Mouse (Mus musculus): ENCODE data around the gene Tmeff2.
"Not testable (repeated sequence)": the region's sequence is repeated elsewhere in the genome, so short reads cannot be mapped to it uniquely, and the experiment has no call there.

Gene Tmeff2

GRCm38 (mm10) chr1:50900386-50900785 lies at the start of gene Tmeff2:
Gene Tmeff2 (plus strand): TSS chr1:50900647.
- not testable (repeated sequence) for DNase-seq

DNA sequence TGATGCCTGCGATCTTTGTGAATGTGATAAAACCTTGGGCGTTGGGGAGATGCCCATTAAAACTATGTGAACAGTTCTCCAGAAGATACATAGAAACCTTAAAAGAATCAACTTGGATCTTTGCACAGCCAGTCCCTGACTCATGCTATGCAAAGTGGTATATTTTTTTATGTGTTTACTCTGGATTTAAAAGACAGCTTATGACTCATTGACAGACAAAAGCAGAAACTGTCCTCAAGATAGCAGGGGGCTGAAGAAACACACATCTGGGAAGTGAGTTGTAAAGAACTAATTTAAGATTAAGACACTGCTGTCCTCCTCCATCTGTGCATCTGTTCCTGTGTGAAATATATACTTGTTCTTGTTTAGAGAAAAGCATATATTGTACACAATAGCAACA lies 38.9 kb upstream of the Tmeff2 start:
- no peak for DNase-seq

DNA sequence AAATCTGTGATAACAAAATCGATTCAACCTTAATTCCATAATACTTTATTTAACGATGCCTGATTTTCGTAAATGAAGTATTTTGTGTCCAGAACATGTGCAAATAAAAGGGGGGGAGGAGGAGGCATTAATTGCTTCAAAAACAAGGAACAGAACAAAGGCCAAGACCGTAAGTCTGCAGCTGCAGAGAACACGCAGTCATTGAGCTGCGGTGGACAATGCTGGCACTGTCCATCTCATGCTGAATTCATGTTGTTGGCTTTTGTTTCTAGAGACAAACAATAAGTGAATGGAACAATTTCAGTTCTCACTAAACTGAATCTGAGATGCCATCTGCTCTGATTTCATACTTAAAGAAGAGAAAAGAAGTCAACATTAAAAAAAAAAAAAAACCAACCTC lies 2.8 kb upstream of the Tmeff2 start:
- DNase-seq = no peak

GRCm38 (mm10) chr1:50924838-50925355 lies 24.4 kb downstream of the Tmeff2 start:
- DNase-seq = no peak

GRCm38 (mm10) chr1:50925356-50925921 lies 25.0 kb downstream of the Tmeff2 start:
- DNase-seq = no peak

- DNase-seq = peak in 1 of 2 experiments; percentile 1
Measured at GRCm38 (mm10) chr1:50926374-50927060, 26.1 kb downstream of the Tmeff2 start.

GRCm38 (mm10) chr1:50927077-50927611 lies 26.7 kb downstream of the Tmeff2 start:
- peak; percentile 78 to 80 for DNase-seq

DNA sequence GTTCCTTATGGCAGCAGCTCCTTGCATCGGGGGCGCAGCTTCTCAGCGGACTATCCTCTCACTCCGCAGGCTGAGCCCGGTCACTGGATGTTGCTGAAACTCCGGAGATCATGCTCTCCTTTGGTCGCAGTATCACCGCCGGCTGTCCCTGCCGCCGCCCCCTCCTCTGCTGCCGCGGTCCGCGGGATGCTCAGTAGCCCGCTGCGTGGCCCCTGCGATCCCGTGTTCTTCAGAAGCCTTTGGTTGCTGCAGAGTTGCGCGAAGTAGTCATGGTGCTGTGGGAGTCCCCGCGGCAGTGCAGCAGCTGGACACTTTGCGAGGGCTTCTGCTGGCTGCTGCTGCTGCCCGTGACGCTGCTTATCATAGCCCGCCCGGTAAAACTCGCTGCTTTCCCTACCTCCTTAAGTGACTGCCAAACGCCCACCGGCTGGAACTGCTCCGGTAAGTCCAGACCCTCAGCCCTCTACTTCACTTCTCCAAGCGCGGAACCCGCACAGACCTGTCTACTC lies 27.3 kb downstream of the Tmeff2 start:
- DNase-seq = peak in 1 of 2 experiments; percentile 1

GRCm38 (mm10) chr1:50928776-50929175 lies 28.3 kb downstream of the Tmeff2 start:
- no peak for DNase-seq

GRCm38 (mm10) chr1:50935076-50935475 lies 34.6 kb downstream of the Tmeff2 start:
- no peak for DNase-seq

DNA sequence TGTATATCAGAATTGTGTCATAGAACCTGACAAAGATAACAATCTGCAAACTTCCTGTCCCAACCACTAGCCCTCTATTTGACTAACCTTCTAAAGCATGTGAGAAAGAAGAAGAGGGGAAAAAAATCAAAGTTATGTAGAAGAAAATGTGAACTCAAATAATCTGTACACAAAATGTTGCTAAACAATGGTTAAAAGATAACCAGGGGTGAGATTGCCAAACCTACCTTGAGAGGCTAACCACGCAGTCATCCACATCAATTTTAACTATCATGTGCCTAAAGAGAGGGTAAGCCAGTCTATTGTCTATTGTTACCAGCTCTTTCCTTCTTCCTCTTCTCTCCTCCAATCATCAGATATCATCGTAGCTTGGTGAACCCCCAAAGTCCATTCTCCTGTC lies 35.0 kb downstream of the Tmeff2 start:
- no peak for DNase-seq

DNA sequence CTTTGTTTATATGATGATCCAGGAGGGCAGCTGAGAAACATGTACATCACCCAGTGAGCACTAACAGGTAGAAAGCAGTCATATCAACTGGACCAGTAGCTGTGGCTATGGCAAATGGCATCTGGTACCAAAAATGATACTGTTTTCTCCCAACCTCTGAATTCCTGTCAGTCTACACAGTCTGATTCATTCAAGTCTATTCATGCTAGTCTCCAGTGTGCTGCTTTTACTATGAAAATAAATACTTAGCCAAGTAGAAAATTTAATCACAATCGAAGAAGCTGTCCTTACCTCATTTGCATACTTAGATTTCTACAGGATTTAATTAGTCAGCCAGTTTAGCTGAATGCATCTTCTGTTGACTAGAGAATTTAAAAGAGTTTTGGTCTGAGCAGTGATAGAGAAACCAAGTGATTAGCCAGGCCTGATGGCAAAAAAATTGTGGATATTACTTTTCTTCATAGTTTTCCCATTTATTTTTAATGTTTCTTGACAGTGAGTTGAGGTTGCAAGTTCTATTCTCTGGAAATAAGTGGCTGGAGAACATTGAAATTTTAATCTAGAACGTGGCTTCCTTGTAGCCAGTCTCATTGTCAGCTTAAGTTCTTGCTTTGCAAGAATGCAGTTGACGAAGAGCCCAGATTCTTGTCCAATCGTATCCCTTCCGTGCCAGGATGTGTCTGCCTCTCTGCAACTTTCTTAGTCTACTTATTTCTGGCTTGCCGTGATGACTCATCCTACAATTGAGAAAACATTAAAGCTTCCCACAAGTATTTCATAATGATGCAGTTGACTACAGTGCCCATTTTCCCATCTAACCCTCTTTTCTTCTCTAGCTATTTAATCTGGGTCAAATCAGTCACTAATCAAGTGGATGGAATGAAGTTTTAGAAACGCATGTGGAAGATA lies 39.9 kb downstream of the Tmeff2 start:
- peak; percentile 11 to 23 for DNase-seq

GRCm38 (mm10) chr1:50948575-50948974 lies 48.1 kb downstream of the Tmeff2 start:
- no peak for DNase-seq

- DNase-seq = no peak
Measured at GRCm38 (mm10) chr1:50958844-50959243, 58.4 kb downstream of the Tmeff2 start.

DNA sequence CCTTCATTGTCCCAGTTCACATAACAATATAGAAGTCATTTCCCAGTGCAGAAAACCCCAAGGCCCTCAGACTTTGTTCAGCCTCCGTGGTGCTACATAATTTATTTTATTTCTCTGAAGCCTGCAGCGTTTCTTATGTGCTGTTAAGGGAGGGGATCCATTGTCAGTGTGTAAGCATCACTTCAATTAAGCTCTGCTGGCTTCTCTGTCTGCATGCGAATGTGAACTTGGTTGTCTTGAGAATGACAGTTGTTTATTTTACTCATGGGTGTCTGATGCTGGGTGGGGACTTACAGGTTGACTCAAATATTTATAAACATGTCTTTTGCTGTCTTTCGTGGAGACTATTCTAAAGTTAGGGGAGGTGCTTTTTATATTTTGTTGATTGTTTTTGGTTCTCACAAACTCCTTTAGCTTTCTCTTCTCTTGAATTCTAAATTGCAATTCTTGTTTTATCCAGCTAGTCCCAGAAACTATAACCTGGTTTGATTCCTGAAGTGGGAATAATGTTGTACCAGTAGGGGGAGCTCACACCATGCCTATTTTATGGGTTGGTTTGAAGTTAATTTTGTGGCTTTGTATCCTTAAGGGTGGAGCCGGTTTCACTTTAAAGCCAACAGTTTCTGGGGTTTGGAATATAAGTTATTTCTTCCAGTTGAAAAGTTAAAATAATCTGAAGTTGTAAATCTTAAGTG lies 61.7 kb downstream of the Tmeff2 start:
- peak; percentile 11 to 68 for DNase-seq

- DNase-seq = no peak
Measured at GRCm38 (mm10) chr1:50962649-50963000, 62.2 kb downstream of the Tmeff2 start.

DNA sequence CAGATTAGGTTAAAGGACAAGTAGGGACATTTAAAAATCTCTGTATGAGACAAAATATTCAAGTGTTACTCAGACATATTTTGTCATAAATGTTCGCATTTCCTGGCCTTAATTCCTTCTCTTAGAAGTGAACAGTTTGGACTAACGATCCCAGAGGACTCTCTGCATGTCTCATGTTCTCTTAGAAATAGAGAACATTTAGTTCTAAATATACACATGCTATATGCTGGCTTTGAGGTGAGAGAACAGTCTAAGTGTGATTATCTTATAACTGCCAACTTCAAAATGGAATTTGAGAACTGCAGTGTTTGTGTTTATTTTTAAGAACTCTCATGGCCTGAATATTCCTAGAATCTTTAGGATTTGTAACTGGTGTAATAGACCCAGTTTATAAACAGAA lies 69.2 kb downstream of the Tmeff2 start:
- DNase-seq = no peak

DNA sequence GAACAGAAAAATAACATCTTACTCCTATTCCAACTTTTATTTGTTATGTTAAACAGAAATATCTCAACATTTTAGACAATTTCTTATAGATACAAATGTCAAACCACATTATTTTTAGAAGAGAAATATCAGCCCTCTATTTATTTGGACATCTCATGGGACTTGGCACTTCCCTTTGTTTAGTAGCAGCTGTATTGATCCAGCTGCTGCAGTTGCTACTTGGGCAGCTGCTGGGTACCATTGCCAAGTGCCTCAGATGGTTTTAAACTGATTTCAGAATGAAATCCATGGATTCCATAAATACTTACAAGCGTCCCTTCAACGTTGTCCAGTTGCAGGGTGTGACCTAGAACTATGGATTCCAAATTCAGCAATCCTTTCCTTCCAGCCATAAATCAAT lies 70.4 kb downstream of the Tmeff2 start:
- DNase-seq = no peak

- no peak for DNase-seq
Measured at GRCm38 (mm10) chr1:50972509-50973436, 72.3 kb downstream of the Tmeff2 start.

DNA sequence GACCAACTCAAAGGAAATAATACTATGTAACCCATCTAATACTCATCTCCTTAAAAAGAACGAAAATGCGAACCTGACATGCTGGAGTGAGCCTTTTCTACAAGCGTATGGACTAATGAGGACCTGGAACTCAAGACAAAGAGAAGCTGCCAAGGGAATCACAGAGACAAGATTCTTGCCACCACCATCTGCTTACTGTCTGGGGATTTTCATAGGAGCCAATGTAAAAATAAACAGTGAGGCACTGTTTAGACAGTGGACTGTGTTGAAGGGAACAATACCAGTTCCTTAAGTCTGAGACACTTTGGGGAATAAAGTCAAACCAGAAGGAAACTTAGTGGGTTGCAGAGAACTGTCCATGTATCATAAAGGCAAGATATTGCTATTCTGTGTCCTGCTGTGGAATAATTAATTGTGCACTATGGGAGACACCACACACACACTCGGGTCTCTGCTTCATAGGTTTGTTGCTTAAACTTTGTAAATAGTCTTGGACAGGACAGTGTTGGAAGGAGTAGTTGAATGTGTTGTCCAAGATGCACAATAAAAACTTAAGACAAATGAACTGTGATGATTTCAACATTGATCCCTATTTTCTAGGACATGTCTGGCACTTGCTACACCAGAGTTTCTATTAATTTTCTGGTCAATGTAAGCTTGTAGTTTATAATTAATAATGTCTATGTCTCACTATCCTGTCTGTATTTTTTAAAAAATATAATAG lies 79.1 kb downstream of the Tmeff2 start:
- DNase-seq = no peak

GRCm38 (mm10) chr1:50980591-50980990 lies 80.1 kb downstream of the Tmeff2 start:
- DNase-seq = no peak
